Mouse (Mus musculus) urinary bladder, postnatal 0 days (tissue): ENCODE data around the gene Pank4. TPM values are rescaled to one million over a fixed set of nuclear protein-coding genes. Genes with fewer than 3 reads are reported as not detected.

Experiments used
- polyA plus RNA-seq: library from polyadenylated mRNA; unstranded; fragments of >200 nt; fragmentation: Nextera tagmentation; extraction: Ambion mirVana; gene quantifications from 2 replicates; pipeline ENCODE4 v1.2.1, GENCODE M21; 2015

Gene Pank4
- 18.8 and 19.7 TPM in 2 replicates for polyA plus RNA-seq

DNA sequence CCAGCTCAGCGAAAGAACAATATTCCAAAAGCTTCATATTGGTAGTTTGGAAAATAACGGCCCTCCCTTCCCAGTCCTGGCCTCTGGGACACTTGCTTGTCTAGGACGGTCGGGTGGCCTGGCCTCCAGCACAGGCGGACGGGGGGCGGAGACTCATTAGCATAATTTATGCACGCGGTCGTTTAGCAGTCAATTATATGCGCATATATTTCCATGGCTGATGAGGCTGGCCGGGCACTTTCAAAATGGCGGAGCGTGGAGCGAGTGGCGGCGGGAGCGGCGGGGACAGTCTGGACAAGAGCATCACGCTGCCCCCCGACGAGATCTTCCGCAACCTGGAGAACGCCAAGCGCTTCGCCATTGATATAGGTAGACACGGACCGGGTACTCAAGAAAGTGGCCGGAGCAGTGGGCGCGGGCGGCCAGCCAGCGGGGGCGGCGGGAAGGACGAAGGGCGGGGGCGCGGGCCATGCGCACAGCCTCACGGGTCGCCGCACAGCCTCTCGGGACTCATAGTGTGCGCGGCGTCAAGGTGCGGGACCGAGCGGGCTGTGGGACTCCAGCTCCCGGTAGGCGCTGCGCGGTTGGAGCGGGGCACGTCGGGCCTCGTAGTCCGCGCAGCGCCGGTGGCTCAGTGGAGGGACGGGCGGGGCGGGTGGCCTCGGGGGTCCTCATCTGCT, at the start of gene Pank4:
TSS of gene Pank4 (plus strand) at position 223 of the 680 bp plus-strand sequence.

GRCm38 (mm10) chr4:154928395-154929087, 35.4 kb upstream of the Pank4 start, which contains the start of gene Tnfrsf14:
Gene Tnfrsf14 (minus strand): TSS chr4:154928563.

GRCm38 (mm10) chr4:154960690-154961225, 3.2 kb upstream of the Pank4 start, which contains the start of gene Hes5:
Gene Hes5 (plus strand): TSS chr4:154960923.

Other genes with a start within 250 kb of the Pank4 start
- 0.05 and 0.06 TPM in 2 replicates for gene Ttc34, start 126.7 kb upstream of the Pank4 start, polyA plus RNA-seq
- gene Mmel1, start 94.5 kb upstream of the Pank4 start, polyA plus RNA-seq, result 0.07 TPM in 1 of 2 replicates, not detected in the other
- 27.3 and 29.2 TPM in 2 replicates for gene Fam213b, start 65.0 kb upstream of the Pank4 start, polyA plus RNA-seq
- 2.7 and 2.8 TPM in 2 replicates for gene Tnfrsf14, start 35.6 kb upstream of the Pank4 start, polyA plus RNA-seq
- gene Hes5, start 3.2 kb upstream of the Pank4 start, polyA plus RNA-seq, result not detected in 2 replicates
- gene Plch2, start 92.7 kb downstream of the Pank4 start, polyA plus RNA-seq, result 15.7 and 17.5 TPM in 2 replicates
- gene Pex10, start 102.9 kb downstream of the Pank4 start, polyA plus RNA-seq, result 9.8 and 10.3 TPM in 2 replicates
- gene Rer1, start 122.3 kb downstream of the Pank4 start, polyA plus RNA-seq, result 165 and 183 TPM in 2 replicates
- gene Morn1, start 122.5 kb downstream of the Pank4 start, polyA plus RNA-seq, result 2.7 and 3.5 TPM in 2 replicates